Mouse (Mus musculus): ENCODE measurements around the gene Fam173b. TPM values are rescaled to one million over a fixed set of nuclear protein-coding genes. Genes with fewer than 3 reads are reported as not detected.

Fam173b gene
- polyA plus RNA-seq, 1 experiment from 2014 or later: 13.8 TPM

- 84% methylated on average over 5 of the region's 5 CpGs for WGBS
- no peaks in the 10 kb centered on the region for H3K4me1 ChIP-seq
- no peaks in the 10 kb centered on the region for H3K27me3 ChIP-seq
- no peaks in the 10 kb centered on the region for H3K9me3 ChIP-seq
- H3K4me3 ChIP-seq: no peak overlapping the region
- peaks cover 62% of the 10 kb centered on the region for H3K36me3 ChIP-seq
- H3K9ac ChIP-seq: no peak overlapping the region
- ATAC-seq (ENCODE audit: borderline replicate concordance, extremely low read depth, low FRiP score, low TSS enrichment): no peak
- H3K4me2 ChIP-seq: no peak overlapping the region
- H3K27ac ChIP-seq: no peak overlapping the region
Measured at GRCm38 (mm10) chr15:31590176-31590575, 11.5 kb upstream of the Fam173b start.

- H3K4me1 ChIP-seq: peaks cover 3% of the 10 kb centered on the region; the same call in 1 of the 2 replicates
- H3K9ac ChIP-seq: no peak overlapping the region
- no peaks in the 10 kb centered on the region for H3K9me3 ChIP-seq
- H3K4me3 ChIP-seq: no peak overlapping the region
- H3K4me2 ChIP-seq: no peak overlapping the region
- no peak for ATAC-seq (ENCODE audit: borderline replicate concordance, extremely low read depth, low FRiP score, low TSS enrichment)
- peaks cover 81% of the 10 kb centered on the region for H3K36me3 ChIP-seq
- no peaks in the 10 kb centered on the region for H3K27me3 ChIP-seq
- H3K27ac ChIP-seq: no peak overlapping the region
- WGBS: 54% methylated on average over 8 of the region's 8 CpGs
Measured at GRCm38 (mm10) chr15:31592531-31592930, 9.1 kb upstream of the Fam173b start.

DNA sequence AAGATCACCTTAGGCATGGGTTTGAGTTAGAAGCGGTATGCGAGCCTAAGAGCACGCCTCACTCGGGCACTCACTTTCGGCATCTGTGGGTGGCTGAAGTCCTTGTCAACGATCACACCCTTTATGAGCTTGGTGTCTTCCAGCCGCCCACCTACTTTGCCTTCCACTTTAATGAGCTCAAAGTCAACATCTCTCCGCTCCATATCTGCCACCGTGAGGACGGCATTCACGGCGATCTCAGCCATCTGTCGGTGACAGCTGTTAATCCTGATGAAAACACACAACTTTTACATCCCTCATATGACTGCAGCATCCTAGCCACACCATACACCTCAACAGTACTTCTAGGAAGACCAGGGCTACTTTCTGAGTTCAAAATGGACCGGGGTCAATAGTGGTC, 7.4 kb upstream of the Fam173b start:
- 86% methylated on average over 14 of the region's 14 CpGs for WGBS
- peaks cover 11% of the 10 kb centered on the region; the same call in 1 of the 2 replicates for H3K4me1 ChIP-seq
- peaks cover 81% of the 10 kb centered on the region for H3K36me3 ChIP-seq
- H3K9ac ChIP-seq: no peak overlapping the region
- no peak overlapping the region for H3K4me2 ChIP-seq
- no peak for ATAC-seq (ENCODE audit: borderline replicate concordance, extremely low read depth, low FRiP score, low TSS enrichment)
- H3K4me3 ChIP-seq: no peak overlapping the region
- no peaks in the 10 kb centered on the region for H3K27me3 ChIP-seq
- H3K9me3 ChIP-seq: no peaks in the 10 kb centered on the region
- H3K27ac ChIP-seq: no peak overlapping the region

DNA sequence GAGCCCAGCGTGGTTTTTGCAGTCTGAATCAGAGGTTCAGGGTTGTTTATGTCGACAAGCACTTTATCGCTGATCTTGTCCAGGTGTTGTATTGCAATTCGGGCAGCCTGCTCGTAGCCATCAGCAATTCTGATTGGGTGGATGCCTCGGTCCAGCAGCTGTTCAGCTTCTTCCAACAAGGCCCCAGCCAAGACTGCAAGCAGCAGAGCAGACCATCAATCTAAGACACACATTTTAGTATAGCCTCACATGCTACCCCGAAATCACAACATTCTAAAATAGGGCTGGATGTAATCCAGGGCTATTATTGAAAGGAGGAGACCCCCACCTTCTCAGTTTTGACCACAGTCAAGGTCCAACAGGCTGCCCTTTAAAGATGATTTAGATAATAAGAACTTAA, 6.0 kb upstream of the Fam173b start:
- no peak overlapping the region for H3K27ac ChIP-seq
- H3K4me2 ChIP-seq: no peak overlapping the region
- peaks cover 21% of the 10 kb centered on the region for H3K4me1 ChIP-seq
- 65% methylated on average over 7 of the region's 7 CpGs for WGBS
- H3K4me3 ChIP-seq: no peak overlapping the region
- no peak overlapping the region for H3K9ac ChIP-seq
- peaks cover 67% of the 10 kb centered on the region for H3K36me3 ChIP-seq
- H3K27me3 ChIP-seq: no peaks in the 10 kb centered on the region
- H3K9me3 ChIP-seq: no peaks in the 10 kb centered on the region
- ATAC-seq (ENCODE audit: borderline replicate concordance, extremely low read depth, low FRiP score, low TSS enrichment): no peak

GRCm38 (mm10) chr15:31599834-31600233, 1.8 kb upstream of the Fam173b start:
- Histone ChIP-seq H3K27me3 (no peaks in the 10 kb centered on the region), H3K9ac (0 out of 2 replicates have a peak overlapping the region, but pooled peaks have one; percentile 5), H3K36me3 (peaks cover 25% of the 10 kb centered on the region), H3K4me2 (peak overlapping the region; percentile 77), H3K4me3 (peak overlapping the region; percentile 88), H3K27ac (no peak overlapping the region), H3K9me3 (no peaks in the 10 kb centered on the region), H3K4me1 (peaks cover 27% of the 10 kb centered on the region)
- no peak for ATAC-seq (ENCODE audit: borderline replicate concordance, extremely low read depth, low FRiP score, low TSS enrichment)
- WGBS: 63% methylated on average over 4 of the region's 4 CpGs

DNA sequence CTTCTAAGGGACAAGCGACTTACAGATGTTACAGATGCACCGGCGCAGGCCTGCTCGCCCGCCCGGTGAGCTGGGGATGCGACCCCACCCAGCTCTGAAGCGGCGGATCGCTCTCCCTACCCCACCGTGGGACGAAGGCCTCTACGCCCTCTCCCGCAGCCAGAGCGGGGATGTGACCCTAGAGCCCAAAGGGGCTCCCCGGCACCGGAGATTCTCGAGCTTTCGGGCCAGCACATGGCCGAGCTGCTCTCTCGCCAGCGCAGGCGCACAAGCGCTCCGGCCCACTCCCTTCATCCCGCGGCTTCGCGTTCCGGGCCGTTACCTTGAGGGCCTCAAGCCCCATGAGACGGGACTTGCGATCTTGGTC, 390 bp upstream of the Fam173b start:
- Histone ChIP-seq H3K4me2 (peak overlapping the region; percentile 77), H3K4me1 (peaks cover 27% of the 10 kb centered on the region), H3K27ac (peak overlapping the region; percentile 61), H3K36me3 (peaks cover 11% of the 10 kb centered on the region; the same call in 1 of the 2 replicates), H3K4me3 (peak overlapping the region; percentile 88), H3K9me3 (no peaks in the 10 kb centered on the region), H3K9ac (peak overlapping the region; percentile 86), H3K27me3 (no peaks in the 10 kb centered on the region)
- ATAC-seq (ENCODE audit: borderline replicate concordance, extremely low read depth, low FRiP score, low TSS enrichment): peak; percentile 77
- under 1% methylated on average over 33 of the region's 33 CpGs for WGBS

GRCm38 (mm10) chr15:31602426-31602825, 774 bp downstream of the Fam173b start:
- Histone ChIP-seq H3K36me3 (peaks cover 3% of the 10 kb centered on the region; the same call in 1 of the 2 replicates), H3K9me3 (no peaks in the 10 kb centered on the region), H3K4me1 (peaks cover 24% of the 10 kb centered on the region), H3K4me2 (peak overlapping the region; percentile 63), H3K27me3 (no peaks in the 10 kb centered on the region), H3K9ac (peak overlapping the region; percentile 96), H3K27ac (peak overlapping the region; percentile 96), H3K4me3 (peak overlapping the region; percentile 88)
- WGBS: 2% methylated on average over 15 of the region's 15 CpGs
- peak; percentile 47; the same call in 1 of the 2 replicates for ATAC-seq (ENCODE audit: borderline replicate concordance, extremely low read depth, low FRiP score, low TSS enrichment)

GRCm38 (mm10) chr15:31603113-31603512, 1.5 kb downstream of the Fam173b start:
- Histone ChIP-seq H3K9me3 (no peaks in the 10 kb centered on the region), H3K36me3 (no peaks in the 10 kb centered on the region), H3K4me2 (peak overlapping the region; percentile 63), H3K27ac (no peak overlapping the region), H3K27me3 (no peaks in the 10 kb centered on the region), H3K9ac (peak overlapping the region; percentile 96; the same call in 1 of the 2 replicates), H3K4me3 (peak overlapping the region; percentile 88), H3K4me1 (peaks cover 24% of the 10 kb centered on the region)
- 82% methylated on average over 13 of the region's 13 CpGs for WGBS
- ATAC-seq (ENCODE audit: borderline replicate concordance, extremely low read depth, low FRiP score, low TSS enrichment): no peak

GRCm38 (mm10) chr15:31606821-31607220, 5.2 kb downstream of the Fam173b start:
- Histone ChIP-seq H3K4me2 (no peak overlapping the region), H3K4me1 (0 out of 2 replicates have a peak, but pooled peaks cover 6% of the 10 kb centered on the region), H3K4me3 (no peak overlapping the region), H3K36me3 (0 out of 2 replicates have a peak, but pooled peaks cover 3% of the 10 kb centered on the region), H3K27me3 (no peaks in the 10 kb centered on the region), H3K27ac (no peak overlapping the region), H3K9ac (no peak overlapping the region), H3K9me3 (no peaks in the 10 kb centered on the region)
- WGBS: 54% methylated on average over 6 of the region's 6 CpGs
- ATAC-seq (ENCODE audit: borderline replicate concordance, extremely low read depth, low FRiP score, low TSS enrichment): no peak

GRCm38 (mm10) chr15:31611027-31611426, 9.4 kb downstream of the Fam173b start:
- no peak for ATAC-seq (ENCODE audit: borderline replicate concordance, extremely low read depth, low FRiP score, low TSS enrichment)
- Histone ChIP-seq H3K4me2 (no peak overlapping the region), H3K9me3 (no peaks in the 10 kb centered on the region), H3K27me3 (no peaks in the 10 kb centered on the region), H3K27ac (no peak overlapping the region), H3K4me3 (no peak overlapping the region), H3K36me3 (0 out of 2 replicates have a peak, but pooled peaks cover 4% of the 10 kb centered on the region), H3K4me1 (no peaks in the 10 kb centered on the region), H3K9ac (no peak overlapping the region)
- WGBS: 53% methylated on average over 3 of the region's 3 CpGs

DNA sequence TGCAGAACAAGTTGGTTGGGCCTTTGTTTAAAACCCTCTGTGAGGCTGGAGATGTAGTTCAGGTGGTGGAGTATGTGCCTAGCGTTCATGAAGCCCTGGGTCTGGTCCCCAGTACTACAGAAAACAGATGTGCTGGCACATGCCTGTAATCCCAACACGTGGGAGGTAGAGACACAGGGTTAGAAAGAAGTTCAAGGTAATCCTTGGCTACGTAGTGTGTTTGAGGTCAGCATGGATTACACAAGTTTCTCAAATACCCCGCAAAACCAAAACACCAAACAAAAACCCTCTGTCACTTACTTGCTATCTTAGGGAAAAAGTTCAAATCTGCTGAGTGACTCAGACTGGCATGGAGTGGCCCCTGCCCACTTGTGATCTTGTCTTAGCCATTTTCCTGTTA, 10.3 kb downstream of the Fam173b start:
- H3K4me3 ChIP-seq: no peak overlapping the region
- no peak overlapping the region for H3K27ac ChIP-seq
- 0 out of 2 replicates have a peak, but pooled peaks cover 7% of the 10 kb centered on the region for H3K36me3 ChIP-seq
- H3K9me3 ChIP-seq: no peaks in the 10 kb centered on the region
- no peak overlapping the region for H3K9ac ChIP-seq
- ATAC-seq (ENCODE audit: borderline replicate concordance, extremely low read depth, low FRiP score, low TSS enrichment): no peak
- no peaks in the 10 kb centered on the region for H3K4me1 ChIP-seq
- no peak overlapping the region for H3K4me2 ChIP-seq
- H3K27me3 ChIP-seq: no peaks in the 10 kb centered on the region
- WGBS: 91% methylated on average over 4 of the region's 4 CpGs

GRCm38 (mm10) chr15:31613826-31614453, 12.3 kb downstream of the Fam173b start:
- Histone ChIP-seq H3K4me3 (no peak overlapping the region), H3K27ac (no peak overlapping the region), H3K9ac (no peak overlapping the region), H3K4me1 (no peaks in the 10 kb centered on the region), H3K27me3 (no peaks in the 10 kb centered on the region), H3K9me3 (no peaks in the 10 kb centered on the region), H3K4me2 (no peak overlapping the region), H3K36me3 (peaks cover 22% of the 10 kb centered on the region; the same call in 1 of the 2 replicates)
- WGBS: 82% methylated on average over 6 of the region's 6 CpGs
- ATAC-seq (ENCODE audit: borderline replicate concordance, extremely low read depth, low FRiP score, low TSS enrichment): no peak
